Mouse (Mus musculus): ENCODE results near the gene Chadl.

DNA sequence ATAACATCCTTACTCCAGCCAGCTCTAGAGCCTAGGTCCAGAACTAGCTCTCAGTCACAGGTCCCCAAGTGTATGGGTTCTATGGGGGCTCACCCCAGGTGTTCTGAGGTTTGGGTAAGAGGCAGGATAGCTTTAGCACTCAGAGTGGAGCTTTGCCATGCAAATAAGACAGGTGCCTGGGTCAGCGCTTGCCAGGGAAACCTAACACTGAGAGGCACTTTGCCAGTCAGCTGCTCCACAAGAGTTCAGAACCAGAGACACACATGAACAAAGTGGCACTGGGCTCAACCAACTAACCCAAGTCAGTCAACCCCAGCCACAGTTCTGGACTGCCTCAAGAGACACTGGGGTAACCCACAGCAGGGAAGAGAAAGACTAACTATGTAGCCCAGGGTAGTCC, 12.6 kb upstream of the Chadl start:
- no peak for TF ChIP-seq POLR2A (IDR thresholded peaks at IDR 0.05; ENCODE audit: borderline replicate concordance, extremely low read depth, insufficient read depth, insufficient read length, poor library complexity, severe bottlenecking)
- no peak for TF ChIP-seq CTCF (IDR thresholded peaks at IDR 0.05; ENCODE audit: borderline replicate concordance, extremely low read depth, insufficient read depth, insufficient read length)

Measured in brain, embryonic 14.5 days (tissue).